Mouse (Mus musculus) kidney, adult 2 months (tissue): ENCODE results near the gene Vwc2l.

Experiments used
- CTCF ChIP-seq: fragments of 200-500 bp; conservative IDR thresholded peaks from 2 replicates; pipeline ENCODE4 v1.5.1; 2011; ENCODE audit warnings: low read depth, mild to moderate bottlenecking, control low read depth, low read length, moderate library complexity, mixed read lengths; ENCODE audit not compliant: insufficient read depth, insufficient read length
- POLR2A ChIP-seq: fragments of 200-500 bp; IDR thresholded peaks from one replicate; pipeline ENCODE4 v1.6.1; 2011; ENCODE audit warnings: low read depth, low read length, control low read depth

DNA sequence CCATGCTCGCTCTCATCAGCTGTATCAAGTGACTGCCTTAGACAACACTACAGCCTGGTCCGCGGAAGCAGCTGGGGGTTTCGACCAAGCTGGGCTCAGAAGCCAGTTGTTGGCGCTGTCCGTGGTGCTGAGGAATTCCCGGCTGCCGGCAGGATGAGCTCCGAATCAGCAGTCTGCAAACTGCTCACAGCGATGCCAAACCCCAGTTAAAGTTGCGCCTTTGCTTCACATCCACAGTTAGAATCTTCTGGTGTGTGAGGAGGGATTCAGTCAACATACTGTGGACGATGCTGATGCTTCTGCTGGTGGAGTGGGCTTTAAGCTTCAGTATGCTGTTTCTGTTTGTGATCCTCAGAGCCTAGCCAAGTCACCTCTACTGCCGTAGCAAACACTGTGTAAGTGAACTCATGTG is at the start of gene Vwc2l:
- TF ChIP-seq POLR2A (no peak), CTCF (no peak)
